In the genomic region with DNA sequence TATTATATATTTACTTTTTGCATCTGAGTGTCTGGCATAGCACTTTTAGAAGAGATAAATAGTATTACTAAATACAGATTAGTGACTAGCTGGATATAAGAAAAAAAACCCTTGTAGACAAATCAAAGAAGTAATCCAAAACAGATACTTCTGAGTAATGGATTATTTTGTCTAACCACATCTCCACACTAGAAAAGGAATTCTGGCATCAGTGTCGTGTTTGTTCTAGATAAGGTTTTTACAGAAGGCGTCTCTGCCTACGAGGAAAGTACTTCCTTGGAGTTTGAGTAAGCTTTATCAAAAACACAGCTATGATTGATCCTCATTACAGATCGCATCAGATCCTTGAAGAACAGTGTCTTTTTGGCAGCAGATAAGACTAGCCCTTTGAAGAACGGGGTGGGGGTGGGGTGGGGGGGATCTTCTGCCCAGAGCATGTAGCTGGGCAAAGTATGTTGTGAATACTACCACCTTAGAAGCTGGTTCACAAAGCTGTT, we compare ENCODE assay signal across 8 mouse cellular contexts. TPM values are rescaled to one million over a fixed set of nuclear protein-coding genes. Genes with fewer than 3 reads are reported as not detected.
DNase-seq lines count a peak whose midpoint lies in the region; ATAC-seq and TF ChIP-seq lines count a peak whose summit lies in the region.

No protein-coding gene starts in this region.

- H3K4me3 ChIP-seq in cerebellum, adult 2 months (replicated peaks; ENCODE audit: insufficient read depth, low read depth, low read length): peak overlapping the region; percentile 75
- peak overlapping the region; percentile 72 for H3K4me3 ChIP-seq in neural tube, embryonic 11.5 days (ENCODE audit: low read depth, low read length)
- H3K4me3 ChIP-seq in limb, embryonic 14.5 days (replicated peaks; ENCODE audit: low read length): peak overlapping the region; percentile 85
- peak overlapping the region; percentile 84 for H3K4me3 ChIP-seq in stomach, embryonic 15.5 days (replicated peaks)

- peak overlapping the region; percentile 60 for H3K4me2 ChIP-seq in neural tube, embryonic 11.5 days (ENCODE audit: low read depth)
- H3K4me2 ChIP-seq in limb, embryonic 14.5 days (replicated peaks; ENCODE audit: low read depth, low read length, severe bottlenecking): peak overlapping the region; percentile 77
- H3K4me2 ChIP-seq in stomach, embryonic 15.5 days: peak overlapping the region; percentile 85

- H3K27ac ChIP-seq in cerebellum, adult 2 months (ENCODE audit: insufficient read depth, low read length): peak overlapping the region; percentile 42; the same call in 1 of the 2 replicates
- no peak overlapping the region for H3K27ac ChIP-seq in neural tube, embryonic 11.5 days (ENCODE audit: low read depth, low read length)
- peak overlapping the region; percentile 93 for H3K27ac ChIP-seq in limb, embryonic 14.5 days (replicated peaks; ENCODE audit: low read depth, low read length)
- no peak overlapping the region for H3K27ac ChIP-seq in stomach, embryonic 15.5 days

- H3K36me3 ChIP-seq in neural tube, embryonic 11.5 days (ENCODE audit: control insufficient read depth, insufficient read depth, low read length): no peaks in the 10 kb centered on the region
- H3K36me3 ChIP-seq in limb, embryonic 14.5 days (ENCODE audit: control insufficient read depth, insufficient read depth, low read length): no peaks in the 10 kb centered on the region; the same call in 1 of the 2 replicates
- no peaks in the 10 kb centered on the region; the same call in 1 of the 2 replicates for H3K36me3 ChIP-seq in stomach, embryonic 15.5 days

- WGBS in cerebellum, adult 2 months: 34% methylated on average over 5 of the region's 5 CpGs
- WGBS in neural tube, embryonic 11.5 days: 48% methylated on average over 5 of the region's 5 CpGs
- WGBS in limb, embryonic 14.5 days: 23% methylated on average over 5 of the region's 5 CpGs
- WGBS in stomach, embryonic 15.5 days: 7% methylated on average over 5 of the region's 5 CpGs

- no peak for TF ChIP-seq CTCF in cerebellum, adult 2 months (IDR thresholded peaks at IDR 0.05; ENCODE audit: borderline replicate concordance, insufficient read depth, low read depth, low read length)

- no peaks in the 10 kb centered on the region; the same call in 1 of the 2 replicates for H3K4me1 ChIP-seq in cerebellum, adult 2 months (ENCODE audit: control insufficient read depth, insufficient read depth, low read length)
- H3K4me1 ChIP-seq in neural tube, embryonic 11.5 days (ENCODE audit: control insufficient read depth, insufficient read depth, low read length): peaks cover 5% of the 10 kb centered on the region
- peaks cover 5% of the 10 kb centered on the region; the same call in 1 of the 2 replicates for H3K4me1 ChIP-seq in limb, embryonic 14.5 days (ENCODE audit: control insufficient read depth, insufficient read depth, low read length)
- H3K4me1 ChIP-seq in stomach, embryonic 15.5 days: peaks cover 6% of the 10 kb centered on the region

- DNase-seq in cerebellum, adult 2 months: no peak
- DNase-seq in cerebellum, adult 8-10 months: no peak
- no peak for DNase-seq in neural tube, embryonic 11.5 days (ENCODE audit: low spot score)
- no peak for DNase-seq in neural tube, embryonic 10.5 days (ENCODE audit: extremely low spot score, low spot score)
- DNase-seq in limb, embryonic 14.5 days (ENCODE audit: low spot score): no peak
- no peak for DNase-seq in cerebellum, postnatal 10 days
- DNase-seq in right cerebral cortex, postnatal 4 days: no peak

- H3K27me3 ChIP-seq in cerebellum, adult 2 months (ENCODE audit: control insufficient read depth, insufficient read depth, low read length): no peaks in the 10 kb centered on the region
- no peaks in the 10 kb centered on the region for H3K27me3 ChIP-seq in neural tube, embryonic 11.5 days (ENCODE audit: control insufficient read depth, insufficient read depth, low read length)
- H3K27me3 ChIP-seq in limb, embryonic 14.5 days (ENCODE audit: control insufficient read depth, insufficient read depth, low read length): no peaks in the 10 kb centered on the region
- H3K27me3 ChIP-seq in stomach, embryonic 15.5 days (replicated peaks): no peaks in the 10 kb centered on the region

- H3K9me3 ChIP-seq in neural tube, embryonic 11.5 days (ENCODE audit: control insufficient read depth, low read length): no peaks in the 10 kb centered on the region
- no peaks in the 10 kb centered on the region for H3K9me3 ChIP-seq in limb, embryonic 14.5 days (ENCODE audit: control insufficient read depth, low read length)
- H3K9me3 ChIP-seq in stomach, embryonic 15.5 days: no peaks in the 10 kb centered on the region

- ATAC-seq in neural tube, embryonic 11.5 days (ENCODE audit: insufficient read depth, low FRiP score, low TSS enrichment): no peak
- ATAC-seq in limb, embryonic 14.5 days (ENCODE audit: low FRiP score, low read depth): no peak
- ATAC-seq in stomach, embryonic 15.5 days (ENCODE audit: insufficient read depth, low FRiP score, low read depth): no peak

- peak overlapping the region; percentile 83 for H3K9ac ChIP-seq in neural tube, embryonic 11.5 days (ENCODE audit: low read length)
- peak overlapping the region; percentile 95 for H3K9ac ChIP-seq in limb, embryonic 14.5 days (ENCODE audit: low read depth, low read length, severe bottlenecking)
- H3K9ac ChIP-seq in stomach, embryonic 15.5 days: peak overlapping the region; percentile 76; the same call in 1 of the 2 replicates

- no peak for TF ChIP-seq POLR2A in cerebellum, adult 2 months (IDR thresholded peaks at IDR 0.05; ENCODE audit: borderline replicate concordance, insufficient read depth, low read length)
- no peak for TF ChIP-seq POLR2A in limb, embryonic 14.5 days (IDR thresholded peaks at IDR 0.05; ENCODE audit: borderline replicate concordance, extremely low read depth, insufficient read depth, insufficient read length)

RNA-seq across cellular contexts. Expression of a gene that starts 1.6 kb away (rescaled TPM):
- polyA plus RNA-seq in cerebellum, adult 2 months (2012; rRNA removed): 40.2 and 45.5 TPM in 2 replicates
- polyA plus RNA-seq in neural tube, embryonic 11.5 days (2014; fragmentation: Nextera tagmentation; extraction: Ambion mirVana): 65.1 and 69.7 TPM in 2 replicates
- 75.1 and 89.2 TPM in 2 replicates for polyA plus RNA-seq in limb, embryonic 14.5 days (2012; rRNA removed)
- 84.9 and 85.8 TPM in 2 replicates for polyA plus RNA-seq in limb, embryonic 14.5 days (2014; fragmentation: Nextera tagmentation; extraction: Ambion mirVana)
- polyA plus RNA-seq in stomach, embryonic 15.5 days (2015; fragmentation: Nextera tagmentation; extraction: Ambion mirVana): 56.1 and 57.3 TPM in 2 replicates

RNA-seq across cellular contexts. Expression of a gene that starts 45.6 kb away (rescaled TPM):
- 351 and 364 TPM in 2 replicates for polyA plus RNA-seq in cerebellum, adult 2 months (2012; rRNA removed)
- polyA plus RNA-seq in neural tube, embryonic 11.5 days (2014; fragmentation: Nextera tagmentation; extraction: Ambion mirVana): 134 and 135 TPM in 2 replicates
- 157 and 199 TPM in 2 replicates for polyA plus RNA-seq in limb, embryonic 14.5 days (2012; rRNA removed)
- 174 and 194 TPM in 2 replicates for polyA plus RNA-seq in limb, embryonic 14.5 days (2014; fragmentation: Nextera tagmentation; extraction: Ambion mirVana)
- 156 and 220 TPM in 2 replicates for polyA plus RNA-seq in stomach, embryonic 15.5 days (2015; fragmentation: Nextera tagmentation; extraction: Ambion mirVana)

RNA-seq across cellular contexts. Expression of a gene that starts 53.7 kb away (rescaled TPM):
- polyA plus RNA-seq in cerebellum, adult 2 months (2012; rRNA removed): 130 and 143 TPM in 2 replicates
- 0.32 and 0.33 TPM in 2 replicates for polyA plus RNA-seq in neural tube, embryonic 11.5 days (2014; fragmentation: Nextera tagmentation; extraction: Ambion mirVana)
- 1.4 TPM in 2 replicates for polyA plus RNA-seq in limb, embryonic 14.5 days (2012; rRNA removed)
- 0.15 and 0.22 TPM in 2 replicates for polyA plus RNA-seq in limb, embryonic 14.5 days (2014; fragmentation: Nextera tagmentation; extraction: Ambion mirVana)
- 4.8 and 5.3 TPM in 2 replicates for polyA plus RNA-seq in stomach, embryonic 15.5 days (2015; fragmentation: Nextera tagmentation; extraction: Ambion mirVana)

Comparison
In these comparisons a context has a peak if more than half of its experiments do, and no peak if none do; other contexts are left out.
1. H3K27ac ChIP-seq: peak in cerebellum, adult 2 months (single experiment) and limb, embryonic 14.5 days (single experiment); none in neural tube, embryonic 11.5 days (single experiment) and stomach, embryonic 15.5 days (single experiment).
2. RNA of a gene that starts 53.7 kb away (polyA plus RNA-seq): 130 to 143 TPM in cerebellum, adult 2 months; 4.8 to 5.3 TPM in stomach, embryonic 15.5 days, 0.15 to 1.4 TPM in limb, embryonic 14.5 days and 0.32 to 0.33 TPM in neural tube, embryonic 11.5 days; every median in the first group is over 10 times any median in the second.
3. Peak in every context shown above with its lines, with median percentiles within 50 percentile points of each other: H3K4me3 ChIP-seq, H3K4me2 ChIP-seq and H3K9ac ChIP-seq.